Mouse (Mus musculus): ENCODE measurements around the gene Tmprss6. TPM values are rescaled to one million over a fixed set of nuclear protein-coding genes. Genes with fewer than 3 reads are reported as not detected.

Gene Tmprss6
- polyA plus RNA-seq, 1 experiment, result 0.74 TPM

- no peak overlapping the region for H3K27ac ChIP-seq (ENCODE audit: control insufficient read depth, insufficient read depth, low read depth, low read length)
These were observed 37.6 kb downstream of the Tmprss6 start for GRCm38 (mm10) chr15:78430874-78431273.

GRCm38 (mm10) chr15:78429871-78430622 lies 38.4 kb downstream of the Tmprss6 start:
- Histone ChIP-seq H3K4me1 (ENCODE audit: control insufficient read depth, insufficient read depth, low read length) (no peaks in the 10 kb centered on the region), H3K4me3 (ENCODE audit: control insufficient read depth, low read depth, low read length) (no peak overlapping the region), H3K27me3 (ENCODE audit: control insufficient read depth, insufficient read depth, low read length) (no peaks in the 10 kb centered on the region), H3K36me3 (ENCODE audit: control insufficient read depth, insufficient read depth, low read length) (no peaks in the 10 kb centered on the region), H3K27ac (ENCODE audit: control insufficient read depth, insufficient read depth, low read depth, low read length) (no peak overlapping the region)
- TF ChIP-seq POLR2A (IDR thresholded peaks at IDR 0.05; ENCODE audit: control insufficient read depth, low read depth, low read length) (no peak), CTCF (IDR thresholded peaks at IDR 0.05; ENCODE audit: control insufficient read depth, insufficient read depth, insufficient replicate concordance, low read depth, low read length) (no peak)

More at GRCm38 (mm10) chr15:78430874-78431273, 37.6 kb downstream of the Tmprss6 start:
- no peaks in the 10 kb centered on the region; the same call in 1 of the 2 replicates for H3K4me1 ChIP-seq (ENCODE audit: control insufficient read depth, insufficient read depth, low read length)
- H3K27me3 ChIP-seq (ENCODE audit: control insufficient read depth, insufficient read depth, low read length), result no peaks in the 10 kb centered on the region
- no peaks in the 10 kb centered on the region for H3K36me3 ChIP-seq (ENCODE audit: control insufficient read depth, insufficient read depth, low read length)
- H3K4me3 ChIP-seq (ENCODE audit: control insufficient read depth, low read depth, low read length), result no peak overlapping the region
- TF ChIP-seq CTCF (IDR thresholded peaks at IDR 0.05; ENCODE audit: control insufficient read depth, insufficient read depth, insufficient replicate concordance, low read depth, low read length) (no peak), POLR2A (IDR thresholded peaks at IDR 0.05; ENCODE audit: control insufficient read depth, low read depth, low read length) (no peak)

GRCm38 (mm10) chr15:78429139-78429459 lies 39.3 kb downstream of the Tmprss6 start:
- no peaks in the 10 kb centered on the region for H3K27me3 ChIP-seq (ENCODE audit: control insufficient read depth, insufficient read depth, low read length)
- H3K4me1 ChIP-seq (ENCODE audit: control insufficient read depth, insufficient read depth, low read length), result no peaks in the 10 kb centered on the region
- H3K27ac ChIP-seq (ENCODE audit: control insufficient read depth, insufficient read depth, low read depth, low read length), result no peak overlapping the region
- no peak for TF ChIP-seq POLR2A (IDR thresholded peaks at IDR 0.05; ENCODE audit: control insufficient read depth, low read depth, low read length)
- H3K4me3 ChIP-seq (ENCODE audit: control insufficient read depth, low read depth, low read length), result no peak overlapping the region; the same call in 1 of the 2 replicates
- H3K36me3 ChIP-seq (ENCODE audit: control insufficient read depth, insufficient read depth, low read length), result no peaks in the 10 kb centered on the region

- Histone ChIP-seq H3K36me3 (ENCODE audit: control insufficient read depth, insufficient read depth, low read length) (no peaks in the 10 kb centered on the region), H3K4me1 (ENCODE audit: control insufficient read depth, insufficient read depth, low read length) (no peaks in the 10 kb centered on the region), H3K27me3 (ENCODE audit: control insufficient read depth, insufficient read depth, low read length) (no peaks in the 10 kb centered on the region), H3K27ac (ENCODE audit: control insufficient read depth, insufficient read depth, low read depth, low read length) (no peak within 1 kb of the TSS), H3K4me3 (ENCODE audit: control insufficient read depth, low read depth, low read length) (peak within 1 kb of the TSS; percentile 37)
- TF ChIP-seq POLR2A (IDR thresholded peaks at IDR 0.05; ENCODE audit: control insufficient read depth, low read depth, low read length) (no peak), CTCF (IDR thresholded peaks at IDR 0.05; ENCODE audit: control insufficient read depth, insufficient read depth, insufficient replicate concordance, low read depth, low read length) (no peak)
These were observed 39.9 kb downstream of the Tmprss6 start, which contains the start of gene Kctd17 for GRCm38 (mm10) chr15:78428391-78429138. TSS of gene Kctd17 (plus strand) at chr15:78428564.

- Histone ChIP-seq H3K27me3 (ENCODE audit: control insufficient read depth, insufficient read depth, low read length) (no peaks in the 10 kb centered on the region), H3K4me1 (ENCODE audit: control insufficient read depth, insufficient read depth, low read length) (0 out of 2 replicates have a peak, but pooled peaks cover 2% of the 10 kb centered on the region), H3K36me3 (ENCODE audit: control insufficient read depth, insufficient read depth, low read length) (no peaks in the 10 kb centered on the region), H3K4me3 (ENCODE audit: control insufficient read depth, low read depth, low read length) (no peak overlapping the region), H3K27ac (ENCODE audit: control insufficient read depth, insufficient read depth, low read depth, low read length) (no peak overlapping the region)
- no peak for TF ChIP-seq CTCF (IDR thresholded peaks at IDR 0.05; ENCODE audit: control insufficient read depth, insufficient read depth, insufficient replicate concordance, low read depth, low read length)
- no peak for TF ChIP-seq POLR2A (IDR thresholded peaks at IDR 0.05; ENCODE audit: control insufficient read depth, low read depth, low read length)
These were observed 43.2 kb downstream of the Tmprss6 start for GRCm38 (mm10) chr15:78425230-78425629.

GRCm38 (mm10) chr15:78424507-78424906 lies 43.9 kb downstream of the Tmprss6 start:
- Histone ChIP-seq H3K4me1 (ENCODE audit: control insufficient read depth, insufficient read depth, low read length) (0 out of 2 replicates have a peak, but pooled peaks cover 2% of the 10 kb centered on the region), H3K27ac (ENCODE audit: control insufficient read depth, insufficient read depth, low read depth, low read length) (no peak overlapping the region), H3K4me3 (ENCODE audit: control insufficient read depth, low read depth, low read length) (no peak overlapping the region)

More at GRCm38 (mm10) chr15:78424507-78424906, 43.9 kb downstream of the Tmprss6 start:
- no peaks in the 10 kb centered on the region for H3K27me3 ChIP-seq (ENCODE audit: control insufficient read depth, insufficient read depth, low read length)
- H3K36me3 ChIP-seq (ENCODE audit: control insufficient read depth, insufficient read depth, low read length), result no peaks in the 10 kb centered on the region
- no peak for TF ChIP-seq CTCF (IDR thresholded peaks at IDR 0.05; ENCODE audit: control insufficient read depth, insufficient read depth, insufficient replicate concordance, low read depth, low read length)
